ENCODE assay signal across 8 mouse cellular contexts in the genomic region with DNA sequence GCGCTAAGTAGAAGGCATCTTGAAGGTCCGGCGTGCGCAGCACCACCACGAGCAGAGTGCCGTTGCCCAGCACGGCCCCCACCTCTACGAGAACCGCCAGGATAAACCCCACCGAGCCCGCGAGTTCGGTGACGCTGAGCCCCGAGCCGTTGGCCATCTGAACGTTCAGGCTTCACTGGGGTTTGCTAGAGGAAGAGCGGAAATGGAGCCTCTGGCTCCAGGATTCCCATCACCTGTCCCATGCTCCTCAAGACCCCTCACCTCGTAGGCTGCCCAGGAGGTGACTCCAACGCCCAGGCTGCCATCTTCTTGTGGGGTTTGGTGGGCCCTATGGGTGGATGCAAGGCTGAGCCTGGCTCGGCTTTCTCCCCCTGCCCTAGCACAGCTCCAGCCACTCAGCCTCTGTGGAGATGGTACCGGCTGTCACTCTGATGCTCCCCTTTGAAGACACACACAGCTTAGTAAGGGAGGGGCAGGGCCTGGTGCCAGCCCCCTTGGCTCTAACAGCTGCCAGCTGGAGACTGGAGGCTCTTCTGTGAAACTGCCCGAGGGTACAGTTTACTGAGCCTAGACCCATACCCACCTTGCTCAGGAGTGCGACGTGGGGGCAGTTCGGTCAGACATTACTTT. TPM values are rescaled to one million over a fixed set of nuclear protein-coding genes. Genes with fewer than 3 reads are reported as not detected.
DNase-seq lines count a peak whose midpoint lies in the region; ATAC-seq lines count a peak whose summit lies in the region.

A gene (minus strand): TSS at position 368 of the 630 bp plus-strand sequence.

- peak; percentile 28 for DNase-seq in adrenal gland, postnatal 25 days
- no peak for DNase-seq in adrenal gland, postnatal 4 days (ENCODE audit: low spot score in 2 of 2)
- no peak for DNase-seq in spleen, postnatal 14 days (ENCODE audit: low spot score in 2 of 2)

- peak within 1 kb of the TSS; percentile 99 for H3K4me2 ChIP-seq in heart, embryonic 15.5 days
- H3K4me2 ChIP-seq in limb, embryonic 13.5 days (replicated peaks): peak within 1 kb of the TSS; percentile 98
- H3K4me2 ChIP-seq in stomach, embryonic 16.5 days (ENCODE audit: low read depth, low read length): peak within 1 kb of the TSS; percentile 99

- peak within 1 kb of the TSS; percentile 41 for H3K27ac ChIP-seq in heart, embryonic 15.5 days
- peak within 1 kb of the TSS; percentile 48; the same call in 1 of the 2 replicates for H3K27ac ChIP-seq in limb, embryonic 13.5 days
- no peak within 1 kb of the TSS for H3K27ac ChIP-seq in stomach, embryonic 16.5 days (ENCODE audit: low read length)

- WGBS in heart, embryonic 15.5 days: 34% methylated on average over 26 of the region's 26 CpGs
- 28% methylated on average over 26 of the region's 26 CpGs for WGBS in limb, embryonic 13.5 days
- WGBS in stomach, embryonic 16.5 days: 34% methylated on average over 26 of the region's 26 CpGs

- no peaks in the 10 kb centered on the region for H3K36me3 ChIP-seq in megakaryocyte, embryonic 14.5 days (replicated peaks; ENCODE audit: low read length)
- peaks cover 26% of the 10 kb centered on the region for H3K36me3 ChIP-seq in heart, embryonic 15.5 days
- peaks cover 34% of the 10 kb centered on the region for H3K36me3 ChIP-seq in limb, embryonic 13.5 days
- peaks cover 12% of the 10 kb centered on the region for H3K36me3 ChIP-seq in stomach, embryonic 16.5 days (ENCODE audit: control insufficient read depth, insufficient read depth, low read length)

- ATAC-seq in megakaryocyte, adult 5-6 weeks (ENCODE audit: poor library complexity, severe bottlenecking): no peak
- no peak for ATAC-seq in heart, embryonic 15.5 days (replicated peaks; ENCODE audit: insufficient number of reproducible peaks, insufficient read depth, low FRiP score, low read depth)
- peak; percentile 17; the same call in 1 of the 2 replicates for ATAC-seq in limb, embryonic 13.5 days (ENCODE audit: low FRiP score, low read depth)
- ATAC-seq in stomach, embryonic 16.5 days (ENCODE audit: insufficient read depth, low FRiP score): no peak

- H3K27me3 ChIP-seq in megakaryocyte, embryonic 14.5 days (replicated peaks): peaks cover 65% of the 10 kb centered on the region
- peaks cover 17% of the 10 kb centered on the region; the same call in 1 of the 2 replicates for H3K27me3 ChIP-seq in heart, embryonic 15.5 days
- H3K27me3 ChIP-seq in limb, embryonic 13.5 days: peaks cover 12% of the 10 kb centered on the region; the same call in 1 of the 2 replicates
- H3K27me3 ChIP-seq in stomach, embryonic 16.5 days (ENCODE audit: control insufficient read depth, insufficient read depth, low read length): no peaks in the 10 kb centered on the region; the same call in 1 of the 2 replicates

- H3K9me3 ChIP-seq in megakaryocyte, embryonic 14.5 days: 0 out of 2 replicates have a peak, but pooled peaks cover 4% of the 10 kb centered on the region
- no peaks in the 10 kb centered on the region for H3K9me3 ChIP-seq in heart, embryonic 15.5 days (replicated peaks)
- H3K9me3 ChIP-seq in limb, embryonic 13.5 days: no peaks in the 10 kb centered on the region
- no peaks in the 10 kb centered on the region for H3K9me3 ChIP-seq in stomach, embryonic 16.5 days (replicated peaks; ENCODE audit: control insufficient read depth, low read length)

- H3K4me1 ChIP-seq in megakaryocyte, embryonic 14.5 days: peaks cover 39% of the 10 kb centered on the region
- peaks cover 20% of the 10 kb centered on the region for H3K4me1 ChIP-seq in heart, embryonic 15.5 days (replicated peaks)
- H3K4me1 ChIP-seq in limb, embryonic 13.5 days: peaks cover 14% of the 10 kb centered on the region
- H3K4me1 ChIP-seq in stomach, embryonic 16.5 days (ENCODE audit: control insufficient read depth, insufficient read depth, low read length): peaks cover 7% of the 10 kb centered on the region; the same call in 1 of the 2 replicates

- H3K4me3 ChIP-seq in megakaryocyte, embryonic 14.5 days (replicated peaks): peak within 1 kb of the TSS; percentile 92
- peak within 1 kb of the TSS; percentile 61 for H3K4me3 ChIP-seq in heart, embryonic 15.5 days
- peak within 1 kb of the TSS; percentile 65 for H3K4me3 ChIP-seq in limb, embryonic 13.5 days
- H3K4me3 ChIP-seq in stomach, embryonic 16.5 days (replicated peaks; ENCODE audit: low read length): peak within 1 kb of the TSS; percentile 56

- H3K9ac ChIP-seq in heart, embryonic 15.5 days: peak within 1 kb of the TSS; percentile 58
- peak within 1 kb of the TSS; percentile 82 for H3K9ac ChIP-seq in limb, embryonic 13.5 days
- peak within 1 kb of the TSS; percentile 81 for H3K9ac ChIP-seq in stomach, embryonic 16.5 days (ENCODE audit: low read length)

RNA-seq across cellular contexts. Expression of the gene that starts here (rescaled TPM):
- total RNA-seq in adrenal gland, postnatal 25 days (2021): 0.21 TPM in 1 of 2 replicates, not detected in the other
- total RNA-seq in adrenal gland, postnatal 4 days (2021): under 1 TPM; 0.40 to 0.67 TPM
- 0.39 TPM in 1 of 2 replicates, not detected in the other for polyA plus RNA-seq in megakaryocyte, embryonic 14.5 days (2012; ENCODE audit: insufficient read depth, low replicate concordance)
- total RNA-seq in megakaryocyte, adult 5-6 weeks (2015): not detected in 2 replicates
- not detected in 2 replicates for total RNA-seq in megakaryocyte, adult 5-6 weeks (2017)
- polyA plus RNA-seq in heart, embryonic 15.5 days (2015; fragmentation: Nextera tagmentation; extraction: Ambion mirVana): 0.10 and 0.14 TPM in 2 replicates
- 0.57 and 1.0 TPM in 2 replicates for polyA plus RNA-seq in limb, embryonic 13.5 days (2015; fragmentation: Nextera tagmentation; extraction: Ambion mirVana)
- 0.19 and 0.26 TPM in 2 replicates for polyA plus RNA-seq in stomach, embryonic 16.5 days (2015; fragmentation: Nextera tagmentation; extraction: Ambion mirVana)

Comparison
In these comparisons a context has a peak if more than half of its experiments do, and no peak if none do; other contexts are left out.
1. Peak in DNase-seq in adrenal gland, postnatal 25 days; RNA of the gene not detected or under 1 TPM.